Mouse (Mus musculus) ES-E14 (cell line): ENCODE measurements around the gene Hist1h3e. TPM values are rescaled to one million over a fixed set of nuclear protein-coding genes. Genes with fewer than 3 reads are reported as not detected.
"Not testable (repeated sequence)": the region's sequence is repeated elsewhere in the genome, so short reads cannot be mapped to it uniquely, and the experiment has no call there.

Experiments used
- DNase-seq: peaks from one replicate; pipeline ENCODE4 v3.0.0-alpha.2; 2013; ENCODE audit warnings: low read depth, low spot score
- H3K27ac ChIP-seq: 2 replicates; pipeline ENCODE4 v1.5.1; 2012; ENCODE audit warnings: low read depth, mild to moderate bottlenecking, low read length, moderate library complexity, mixed read lengths; ENCODE audit not compliant: poor library complexity, insufficient read depth, severe bottlenecking
- H3K36me3 ChIP-seq: 2 replicates; pipeline ENCODE4 v1.6.1; 2012; ENCODE audit warnings: mild to moderate bottlenecking, low read length, moderate library complexity, mixed read lengths; ENCODE audit not compliant: control insufficient read depth, poor library complexity, insufficient read depth, severe bottlenecking
- H3K4me1 ChIP-seq, 2 experiments: fragments of 150-350 bp in 1 of 2; sonication (generic) in 1 of 2; 2 replicates each; pipeline ENCODE4 v1.6.1; 2012; ENCODE audit warnings: low read length in 2 of 2, mild to moderate bottlenecking in 1 of 2, mixed read lengths in 1 of 2; ENCODE audit not compliant: control insufficient read depth in 2 of 2, insufficient read depth in 2 of 2, poor library complexity in 1 of 2
- H3K4me3 ChIP-seq, 2 experiments: fragments of 150-350 bp in 1 of 2; sonication (generic) in 1 of 2; 2 replicates each; pipeline ENCODE4 v1.5.1; 2012; ENCODE audit warnings: low read length in 2 of 2, low read depth in 1 of 2, mild to moderate bottlenecking in 1 of 2, mixed read lengths in 1 of 2; ENCODE audit not compliant: insufficient read depth in 1 of 2, poor library complexity in 1 of 2, severe bottlenecking in 1 of 2
- H3K9ac ChIP-seq: 2 replicates; pipeline ENCODE4 v1.6.1; 2012; ENCODE audit warnings: low read depth, mild to moderate bottlenecking, low read length, mixed read lengths; ENCODE audit not compliant: poor library complexity, insufficient read depth, severe bottlenecking
- H3K9me3 ChIP-seq: fragments of 150-350 bp; sonication (generic); 2 replicates; pipeline ENCODE4 v1.6.1; 2012; ENCODE audit warnings: low read depth, mild to moderate bottlenecking, low read length; ENCODE audit not compliant: control insufficient read depth, insufficient read depth
- CHD2 ChIP-seq: IDR thresholded peaks from 2 replicates; pipeline ENCODE4 v1.6.1; 2014; ENCODE audit warnings: mild to moderate bottlenecking, low read depth, low read length, inconsistent platforms
- HCFC1 ChIP-seq: IDR thresholded peaks from 2 replicates; pipeline ENCODE4 v1.6.1; 2012; ENCODE audit warnings: low read length, inconsistent platforms, borderline replicate concordance; ENCODE audit not compliant: insufficient read depth
- MAFK ChIP-seq: IDR thresholded peaks from 2 replicates; pipeline ENCODE4 v1.6.1; 2014; ENCODE audit warnings: mild to moderate bottlenecking, low read depth, low read length, inconsistent platforms; ENCODE audit not compliant: insufficient read depth
- ZC3H11A ChIP-seq: IDR thresholded peaks from 2 replicates; pipeline ENCODE4 v1.6.1; 2012; ENCODE audit warnings: low read depth, mild to moderate bottlenecking, inconsistent platforms, low read length, borderline replicate concordance
- ZNF384 ChIP-seq: IDR thresholded peaks from 2 replicates; pipeline ENCODE4 v1.6.1; 2012; ENCODE audit warnings: low read depth, low read length, inconsistent platforms
- in situ Hi-C, 2 experiments: fragments of 600-800 bp; cut with MboI; formaldehyde crosslinking; loops; one replicate each; pipeline ENCODE4 v1.15.1; 2025; ENCODE audit warnings: low sequenced_read_pairs in 2 of 2, inconsistent platforms in 1 of 2; ENCODE audit not compliant: unreplicated experiment in 2 of 2
- total RNA-seq: library from RNA; depleted of rRNA; stranded (reverse); fragments of 300-350 nt; gene quantifications from 2 replicates; pipeline ENCODE4 v1.2.3, GENCODE M21; 2012

The Hist1h3e gene
- total RNA-seq, 1 experiment = 864 TPM

DNA sequence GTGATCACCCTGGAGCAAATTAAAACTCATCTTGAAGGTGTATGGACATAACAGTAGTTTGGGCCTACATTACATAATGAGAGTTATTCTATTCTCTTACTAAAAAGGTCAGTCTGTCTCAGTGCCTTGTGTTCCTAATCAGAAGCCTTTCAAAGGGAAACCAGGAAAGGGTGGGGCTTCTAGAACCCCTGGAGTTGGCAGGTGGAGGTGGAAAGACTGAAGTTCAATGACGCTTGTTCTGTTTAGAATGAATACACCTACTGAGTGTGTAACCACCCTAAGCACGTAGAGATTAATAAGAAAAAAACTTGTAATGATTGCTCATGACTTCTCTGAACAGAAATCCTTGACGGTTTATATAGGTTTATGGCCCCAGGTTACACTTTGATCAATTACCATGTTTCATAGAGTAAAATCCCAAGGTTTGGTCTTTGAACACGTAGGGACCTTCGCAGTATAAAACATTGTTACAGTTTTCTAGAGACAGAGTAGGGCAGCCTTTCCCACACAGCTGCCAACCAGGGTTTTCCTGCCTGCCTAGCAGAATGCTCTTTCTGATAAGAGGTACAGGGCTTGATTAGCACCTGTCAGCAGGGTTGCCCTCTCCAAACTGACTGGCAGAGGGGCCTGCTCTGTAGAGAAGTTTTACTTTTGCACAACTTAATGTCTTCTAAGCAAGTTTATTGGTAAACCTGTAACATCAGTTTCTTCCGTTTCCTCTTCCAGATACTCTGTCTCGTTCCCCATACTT, 33.6 kb upstream of the Hist1h3e start:
- Histone ChIP-seq H3K9me3 (no peaks in the 10 kb centered on the region), H3K9ac (no peak overlapping the region), H3K27ac (peak overlapping the region; percentile 13; the same call in 1 of the 2 replicates), H3K4me3 (no peak overlapping the region), H3K36me3 (no peaks in the 10 kb centered on the region), H3K4me1 (peaks cover 7 to 10% of the 10 kb centered on the region in 2 experiments)
- in situ Hi-C loops = no loop called here
- no peak for DNase-seq
- TF ChIP-seq CHD2 (no peak), ZC3H11A (no peak), MAFK (no peak), HCFC1 (no peak), ZNF384 (no peak)

DNA sequence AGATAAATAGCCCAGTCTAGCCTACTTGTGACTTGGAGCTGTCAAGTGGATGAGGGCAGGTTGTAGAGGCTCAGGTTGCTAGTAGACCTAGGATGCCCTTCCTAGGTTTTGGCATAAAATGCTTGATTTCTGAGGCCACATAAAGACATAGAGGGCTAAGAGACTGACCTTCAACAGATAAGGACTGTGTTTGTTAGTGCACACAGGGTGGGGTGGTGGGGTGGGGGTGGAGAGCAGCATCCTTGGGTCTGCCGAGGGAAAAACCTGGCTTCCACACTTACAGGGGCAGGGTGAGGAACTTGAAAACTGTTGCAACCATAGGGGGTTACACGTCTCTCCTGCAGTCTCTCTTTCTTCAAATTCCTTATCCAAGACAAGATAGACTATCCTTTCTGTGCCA, 33.0 kb upstream of the Hist1h3e start:
- in situ Hi-C loops = no loop called here
- Histone ChIP-seq H3K9me3 (no peaks in the 10 kb centered on the region), H3K9ac (no peak overlapping the region), H3K36me3 (no peaks in the 10 kb centered on the region), H3K4me1 (peaks cover 7 to 10% of the 10 kb centered on the region in 2 experiments), H3K4me3 (no peak overlapping the region), H3K27ac (peak overlapping the region; percentile 13; the same call in 1 of the 2 replicates)
- TF ChIP-seq ZNF384 (no peak), HCFC1 (no peak), MAFK (no peak), CHD2 (no peak), ZC3H11A (no peak)
- no peak for DNase-seq

DNA sequence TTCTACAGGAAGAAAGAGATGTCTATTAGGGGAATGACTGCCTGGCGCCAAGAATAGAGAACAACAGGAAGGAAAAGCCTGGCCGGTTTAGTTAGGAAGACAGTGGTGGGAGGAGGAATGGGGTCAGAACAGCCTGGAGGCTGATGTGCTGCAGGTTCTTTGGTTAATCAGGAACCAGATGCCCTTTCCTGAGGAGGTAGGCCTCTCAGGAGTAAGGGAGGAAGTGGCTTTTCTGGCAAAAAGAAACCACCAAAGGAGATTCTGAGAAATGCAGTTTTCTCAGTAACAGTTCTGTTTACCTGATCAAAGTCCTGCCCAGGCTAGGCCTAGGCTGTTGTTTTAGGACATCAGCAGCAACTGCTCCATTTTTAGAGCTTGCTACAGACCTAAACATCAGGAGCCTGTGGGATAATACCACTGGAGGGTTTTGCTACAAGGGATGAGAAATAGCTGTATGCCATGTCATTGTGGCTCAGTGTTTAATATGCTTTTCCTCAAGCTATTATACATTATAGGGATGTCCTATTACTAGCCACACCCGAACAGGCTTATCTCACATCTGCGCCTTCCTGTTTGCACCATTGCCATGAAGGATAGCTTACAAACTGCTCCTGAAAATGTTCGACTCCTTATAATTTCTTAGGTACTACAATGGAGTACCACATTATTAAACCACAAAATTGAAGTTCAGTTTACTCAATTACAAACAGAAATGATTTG, 31.0 kb upstream of the Hist1h3e start:
- Histone ChIP-seq H3K4me3 (no peak overlapping the region), H3K27ac (no peak overlapping the region), H3K4me1 (peaks cover 7 to 13% of the 10 kb centered on the region in 2 experiments), H3K36me3 (no peaks in the 10 kb centered on the region), H3K9me3 (no peaks in the 10 kb centered on the region), H3K9ac (no peak overlapping the region)
- TF ChIP-seq CHD2 (no peak), MAFK (no peak), ZNF384 (no peak), HCFC1 (no peak), ZC3H11A (no peak)
- in situ Hi-C loops = no loop called here
- DNase-seq = no peak

DNA sequence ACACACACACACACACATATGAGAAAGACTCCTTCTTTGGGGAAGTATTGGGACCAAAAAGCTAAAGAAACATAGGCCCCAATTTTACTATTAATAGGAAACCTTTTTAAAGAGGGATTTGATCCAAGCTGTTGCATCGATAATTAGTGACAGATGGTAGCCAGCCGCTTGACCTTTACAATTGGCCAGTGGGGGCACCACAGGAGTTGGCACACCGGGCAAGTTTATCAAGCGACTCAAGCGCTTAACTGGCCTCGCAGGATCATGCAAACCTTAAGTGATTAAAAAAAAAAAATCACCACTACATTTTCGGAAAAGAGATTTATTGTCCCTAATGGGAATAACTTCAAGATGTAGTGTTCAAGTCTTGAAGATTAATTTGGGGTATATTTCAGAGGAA, 30.4 kb upstream of the Hist1h3e start:
- no peaks in the 10 kb centered on the region for H3K36me3 ChIP-seq
- H3K27ac ChIP-seq = no peak overlapping the region
- in situ Hi-C loops = no loop called here
- peaks cover 7 to 13% of the 10 kb centered on the region in 2 experiments for H3K4me1 ChIP-seq
- TF ChIP-seq ZC3H11A = no peak
- TF ChIP-seq MAFK = no peak
- no peak for TF ChIP-seq HCFC1
- no peak for TF ChIP-seq ZNF384
- TF ChIP-seq CHD2 = no peak
- H3K9me3 ChIP-seq = no peaks in the 10 kb centered on the region
- H3K9ac ChIP-seq = no peak overlapping the region
- no peak overlapping the region for H3K4me3 ChIP-seq
- no peak for DNase-seq

DNA sequence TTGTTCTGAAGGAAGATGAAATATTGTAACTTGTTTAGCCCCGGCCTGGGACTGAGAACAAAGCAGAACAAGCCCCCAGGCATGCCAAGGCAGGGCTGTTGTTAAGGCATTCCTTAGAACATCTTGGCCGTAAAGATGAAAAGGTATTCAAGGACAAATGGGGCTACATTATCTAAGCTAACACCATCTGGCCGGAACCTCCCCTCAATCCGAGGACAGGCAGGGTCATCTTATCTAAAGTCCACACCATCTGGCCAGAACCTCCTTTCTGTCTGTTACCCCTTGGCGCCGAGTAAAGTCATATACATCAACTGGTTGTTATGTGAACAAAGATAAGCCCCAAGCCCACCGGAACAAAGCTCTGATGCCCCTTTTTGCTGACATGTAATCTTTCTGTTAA, 29.7 kb upstream of the Hist1h3e start:
- H3K36me3 ChIP-seq, H3K27ac ChIP-seq, DNase-seq, H3K9ac ChIP-seq, H3K9me3 ChIP-seq, in situ Hi-C loops, H3K4me3 ChIP-seq: not testable (repeated sequence)
- H3K4me1 ChIP-seq = peaks cover 7 to 14% of the 10 kb centered on the region in 2 experiments
